8 mouse cellular contexts compared by ENCODE assay signal in genomic region chr16:26581048-26581912, GRCm38 (mm10). TPM values are rescaled to one million over a fixed set of nuclear protein-coding genes. Genes with fewer than 3 reads are reported as not detected.
DNase-seq lines count a peak whose midpoint lies in the region; ATAC-seq and TF ChIP-seq lines count a peak whose summit lies in the region.

TSS of gene Il1rap (plus strand) at chr16:26581704.

- no peak for TF ChIP-seq EP300 in stomach, postnatal 0 days (optimal IDR thresholded peaks at IDR 0.05)

- intact Hi-C loops in heart, postnatal 10 days (cut with DNase I): no loop called here

- peaks cover 3% of the 10 kb centered on the region; the same call in 1 of the 2 replicates for H3K4me1 ChIP-seq in forebrain, embryonic 14.5 days (ENCODE audit: control insufficient read depth, insufficient read depth, low read length)
- H3K4me1 ChIP-seq in liver, embryonic 16.5 days (ENCODE audit: control insufficient read depth, low read depth, low read length): no peaks in the 10 kb centered on the region; the same call in 1 of the 2 replicates
- H3K4me1 ChIP-seq in neural tube, embryonic 12.5 days: no peaks in the 10 kb centered on the region; the same call in 1 of the 2 replicates
- no peaks in the 10 kb centered on the region for H3K4me1 ChIP-seq in stomach, postnatal 0 days (replicated peaks; ENCODE audit: control insufficient read depth, insufficient read depth)

- TF ChIP-seq CTCF in stomach, postnatal 0 days (IDR thresholded peaks at IDR 0.05; ENCODE audit: low read depth): peak; percentile 26; the same call in 1 of the 2 replicates

- H3K9ac ChIP-seq in forebrain, embryonic 14.5 days (ENCODE audit: low read length): peak within 1 kb of the TSS; percentile 65
- H3K9ac ChIP-seq in liver, embryonic 16.5 days (ENCODE audit: low read depth, low read length): peak within 1 kb of the TSS; percentile 73
- H3K9ac ChIP-seq in neural tube, embryonic 12.5 days: peak within 1 kb of the TSS; percentile 55
- peak within 1 kb of the TSS; percentile 77 for H3K9ac ChIP-seq in stomach, postnatal 0 days (ENCODE audit: low read length)

- peak within 1 kb of the TSS; percentile 57 for H3K4me3 ChIP-seq in forebrain, embryonic 14.5 days (ENCODE audit: low read depth, low read length)
- H3K4me3 ChIP-seq in liver, embryonic 16.5 days (ENCODE audit: low read depth, low read length): peak within 1 kb of the TSS; percentile 75
- peak within 1 kb of the TSS; percentile 62 for H3K4me3 ChIP-seq in neural tube, embryonic 12.5 days
- H3K4me3 ChIP-seq in stomach, postnatal 0 days (ENCODE audit: low read depth, low read length): peak within 1 kb of the TSS; percentile 74

- peak; percentile 98 for ATAC-seq in forebrain, embryonic 14.5 days
- peak; percentile 97 for ATAC-seq in liver, embryonic 16.5 days (ENCODE audit: low read depth)
- ATAC-seq in neural tube, embryonic 12.5 days (ENCODE audit: low FRiP score, low read depth): peak; percentile 97
- ATAC-seq in stomach, postnatal 0 days (ENCODE audit: low FRiP score, low TSS enrichment): peak; percentile 99

- peak within 1 kb of the TSS; percentile 74 for H3K4me2 ChIP-seq in forebrain, embryonic 14.5 days (ENCODE audit: low read length)
- peak within 1 kb of the TSS; percentile 80 for H3K4me2 ChIP-seq in liver, embryonic 16.5 days (ENCODE audit: low read depth, low read length)
- H3K4me2 ChIP-seq in neural tube, embryonic 12.5 days (replicated peaks): peak within 1 kb of the TSS; percentile 84
- peak within 1 kb of the TSS; percentile 78 for H3K4me2 ChIP-seq in stomach, postnatal 0 days (replicated peaks; ENCODE audit: low read depth)

- H3K36me3 ChIP-seq in forebrain, embryonic 14.5 days (ENCODE audit: control insufficient read depth, insufficient read depth, low read length): no peaks in the 10 kb centered on the region
- H3K36me3 ChIP-seq in liver, embryonic 16.5 days (ENCODE audit: control insufficient read depth, insufficient read depth): no peaks in the 10 kb centered on the region
- H3K36me3 ChIP-seq in neural tube, embryonic 12.5 days: no peaks in the 10 kb centered on the region
- no peaks in the 10 kb centered on the region for H3K36me3 ChIP-seq in stomach, postnatal 0 days (ENCODE audit: control insufficient read depth, insufficient read depth, low read length)

- no peaks in the 10 kb centered on the region for H3K9me3 ChIP-seq in forebrain, embryonic 14.5 days (replicated peaks; ENCODE audit: control insufficient read depth, low read length)
- no peaks in the 10 kb centered on the region for H3K9me3 ChIP-seq in liver, embryonic 16.5 days (replicated peaks; ENCODE audit: control insufficient read depth, low read length)
- H3K9me3 ChIP-seq in neural tube, embryonic 12.5 days: no peaks in the 10 kb centered on the region
- H3K9me3 ChIP-seq in stomach, postnatal 0 days (ENCODE audit: control insufficient read depth, low read length): no peaks in the 10 kb centered on the region

- no peaks in the 10 kb centered on the region for H3K27me3 ChIP-seq in forebrain, embryonic 14.5 days (replicated peaks; ENCODE audit: control insufficient read depth, insufficient read depth, low read length)
- no peaks in the 10 kb centered on the region for H3K27me3 ChIP-seq in liver, embryonic 16.5 days (ENCODE audit: control insufficient read depth, insufficient read depth, low read depth, low read length)
- H3K27me3 ChIP-seq in neural tube, embryonic 12.5 days (replicated peaks): no peaks in the 10 kb centered on the region
- no peaks in the 10 kb centered on the region for H3K27me3 ChIP-seq in stomach, postnatal 0 days (ENCODE audit: control insufficient read depth, insufficient read depth, low read length)

- 2% methylated on average over 50 of the region's 51 CpGs for WGBS in forebrain, embryonic 14.5 days
- WGBS in large intestine, adult 2 months: 3% methylated on average over 51 of the region's 51 CpGs
- 1% methylated on average over 51 of the region's 51 CpGs for WGBS in liver, embryonic 16.5 days (ENCODE audit: insufficient replicate concordance)
- 2% methylated on average over 51 of the region's 51 CpGs for WGBS in neural tube, embryonic 12.5 days
- 3% methylated on average over 50 of the region's 51 CpGs for WGBS in stomach, postnatal 0 days

- peak; percentile 71 for DNase-seq in ES-CJ7 (ENCODE audit: low read depth, low spot score)
- peak; percentile 81 for DNase-seq in cerebellum, adult 11 months
- peak; percentile 93 for DNase-seq in forebrain, embryonic 14.5 days (ENCODE audit: low spot score)
- peak; percentile 94 for DNase-seq in heart, postnatal 10 days
- peak; percentile 82 for DNase-seq in large intestine, adult 2 months (ENCODE audit: low read depth, low spot score)
- DNase-seq in stomach, postnatal 0 days (ENCODE audit: low spot score): peak; percentile 94

- H3K27ac ChIP-seq in forebrain, embryonic 14.5 days (ENCODE audit: low read depth, low read length): no peak within 1 kb of the TSS
- H3K27ac ChIP-seq in liver, embryonic 16.5 days (ENCODE audit: low read length): 0 out of 2 replicates have a peak within 1 kb of the TSS, but pooled peaks have one; percentile 24
- H3K27ac ChIP-seq in neural tube, embryonic 12.5 days: 0 out of 2 replicates have a peak within 1 kb of the TSS, but pooled peaks have one; percentile 10
- H3K27ac ChIP-seq in stomach, postnatal 0 days (replicated peaks): peak within 1 kb of the TSS; percentile 61

RNA-seq across cellular contexts. Expression of gene Il1rap, which starts in this region (rescaled TPM):
- polyA plus RNA-seq in forebrain, embryonic 14.5 days (2014; fragmentation: Nextera tagmentation; extraction: Ambion mirVana): 3.7 and 5.1 TPM in 2 replicates
- 1 to 10 TPM; 5.1 to 5.4 TPM for total RNA-seq in heart, postnatal 10 days (2021)
- polyA plus RNA-seq in large intestine, adult 2 months (2012; rRNA removed): 0.94 and 1.5 TPM in 2 replicates
- 2.5 and 2.7 TPM in 2 replicates for polyA plus RNA-seq in liver, embryonic 16.5 days (2015; fragmentation: Nextera tagmentation; extraction: Ambion mirVana)
- 7.6 and 8.1 TPM in 2 replicates for polyA plus RNA-seq in neural tube, embryonic 12.5 days (2016; fragmentation: Nextera tagmentation; extraction: Ambion mirVana)
- 4.4 TPM in 2 replicates for polyA plus RNA-seq in stomach, postnatal 0 days (2015; fragmentation: Nextera tagmentation; extraction: Ambion mirVana)
